In genomic region chr7:30456911-30457628, GRCm38 (mm10) we compare ENCODE assay signal across 12 mouse cellular contexts. TPM values are rescaled to one million over a fixed set of nuclear protein-coding genes. Genes with fewer than 3 reads are reported as not detected.
A peak's percentile ranks its signal among the peaks of the same experiment; 100 is the strongest.
DNase-seq lines count a peak whose midpoint lies in the region; ATAC-seq and TF ChIP-seq lines count a peak whose summit lies in the region.
"Had no signal": no experiment of that assay in that cellular context is flagged by ENCODE, and none has a peak within 500 bp of the region (broad histone marks: within the 10 kb centered on the region; RNA-seq: fewer than 3 reads in every experiment).

No protein-coding gene starts in this region.

- no peak for DNase-seq in heart, adult 9 months (ENCODE audit: low spot score in 2 of 2)
- DNase-seq in thymus, postnatal 0 days (ENCODE audit: low spot score) = no peak
- DNase-seq in gastrocnemius, adult 18-20 months (ENCODE audit: low spot score) = no peak
- DNase-seq in ovary, postnatal 10 days (ENCODE audit: low spot score) = no peak
- DNase-seq: cerebellum, adult 8-10 months; kidney, adult 18-20 months had no signal

- peak overlapping the region; percentile 42 for H3K4me2 ChIP-seq in heart, embryonic 16.5 days (ENCODE audit: low read depth, low read length)
- H3K4me2 ChIP-seq in hindbrain, embryonic 12.5 days (replicated peaks) = peak overlapping the region; percentile 53
- H3K4me2 ChIP-seq in neural tube, embryonic 12.5 days (replicated peaks) = peak overlapping the region; percentile 65

- no peak overlapping the region for H3K4me3 ChIP-seq in heart, embryonic 16.5 days (ENCODE audit: low read length)
- peak overlapping the region; percentile 16 for H3K4me3 ChIP-seq in cortical plate, adult 2 months (ENCODE audit: insufficient read depth, low read length)
- H3K4me3 ChIP-seq in hindbrain, embryonic 12.5 days = peak overlapping the region; percentile 30
- H3K4me3 ChIP-seq in neural tube, embryonic 12.5 days = peak overlapping the region; percentile 30

- no peak overlapping the region for H3K27ac ChIP-seq in heart, embryonic 16.5 days (ENCODE audit: low read length)
- H3K27ac ChIP-seq in cortical plate, adult 2 months (ENCODE audit: insufficient read depth, low read length) = no peak overlapping the region
- H3K27ac ChIP-seq in hindbrain, embryonic 12.5 days = peak overlapping the region; percentile 69; the same call in 1 of the 2 replicates
- H3K27ac ChIP-seq in neural tube, embryonic 12.5 days = no peak overlapping the region

- TF ChIP-seq POLR2A in cortical plate, adult 2 months (IDR thresholded peaks at IDR 0.05; ENCODE audit: extremely low read depth, insufficient read depth, low read length) = no peak

- no peaks in the 10 kb centered on the region for H3K36me3 ChIP-seq in heart, embryonic 16.5 days (ENCODE audit: control insufficient read depth, insufficient read depth)
- H3K36me3 ChIP-seq in hindbrain, embryonic 12.5 days = no peaks in the 10 kb centered on the region
- no peaks in the 10 kb centered on the region for H3K36me3 ChIP-seq in neural tube, embryonic 12.5 days

- TF ChIP-seq CTCF in cortical plate, adult 2 months (IDR thresholded peaks at IDR 0.05; ENCODE audit: extremely low read depth, insufficient read depth, low read length) = no peak

- peaks cover 2% of the 10 kb centered on the region; the same call in 1 of the 2 replicates for H3K4me1 ChIP-seq in heart, embryonic 16.5 days (ENCODE audit: control insufficient read depth, insufficient read depth, low read length)
- H3K4me1 ChIP-seq in cortical plate, adult 2 months (ENCODE audit: control insufficient read depth, insufficient read depth, low read length) = no peaks in the 10 kb centered on the region
- peaks cover 46% of the 10 kb centered on the region for H3K4me1 ChIP-seq in hindbrain, embryonic 12.5 days
- H3K4me1 ChIP-seq in neural tube, embryonic 12.5 days = peaks cover 37% of the 10 kb centered on the region

- WGBS in heart, embryonic 16.5 days = 2% methylated on average over 31 of the region's 31 CpGs
- under 1% methylated on average over 31 of the region's 31 CpGs for WGBS in hindbrain, embryonic 12.5 days
- WGBS in neural tube, embryonic 12.5 days = under 1% methylated on average over 31 of the region's 31 CpGs

- no peaks in the 10 kb centered on the region for H3K9me3 ChIP-seq in heart, embryonic 16.5 days (replicated peaks; ENCODE audit: control insufficient read depth, low read length)
- no peaks in the 10 kb centered on the region for H3K9me3 ChIP-seq in hindbrain, embryonic 12.5 days (replicated peaks)
- no peaks in the 10 kb centered on the region for H3K9me3 ChIP-seq in neural tube, embryonic 12.5 days

- H3K27me3 ChIP-seq in heart, embryonic 16.5 days (ENCODE audit: control insufficient read depth, insufficient read depth, low read length) = peaks cover 88% of the 10 kb centered on the region
- peaks cover 95% of the 10 kb centered on the region for H3K27me3 ChIP-seq in hindbrain, embryonic 12.5 days
- H3K27me3 ChIP-seq in neural tube, embryonic 12.5 days (replicated peaks) = peaks cover 92% of the 10 kb centered on the region

- no peak overlapping the region for H3K9ac ChIP-seq in heart, embryonic 16.5 days (ENCODE audit: low read length)
- peak overlapping the region; percentile 32; the same call in 1 of the 2 replicates for H3K9ac ChIP-seq in hindbrain, embryonic 12.5 days
- peak overlapping the region; percentile 22; the same call in 1 of the 2 replicates for H3K9ac ChIP-seq in neural tube, embryonic 12.5 days

- ATAC-seq in heart, embryonic 16.5 days (replicated peaks; ENCODE audit: extremely low read depth, insufficient read depth, low FRiP score) = no peak
- ATAC-seq in hindbrain, embryonic 12.5 days (ENCODE audit: low FRiP score) = peak; percentile 43
- peak; percentile 56 for ATAC-seq in neural tube, embryonic 12.5 days (ENCODE audit: low FRiP score, low read depth)

RNA-seq across cellular contexts. Expression of gene Kirrel2, which starts 0.4 kb away (rescaled TPM):
- 0.15 and 0.20 TPM in 2 replicates for polyA plus RNA-seq in heart, embryonic 16.5 days (2015; fragmentation: Nextera tagmentation; extraction: Ambion mirVana)
- polyA plus RNA-seq in cortical plate, adult 2 months (2012; rRNA removed) = 7.8 and 8.3 TPM in 2 replicates
- polyA plus RNA-seq in hindbrain, embryonic 12.5 days (2016; fragmentation: Nextera tagmentation; extraction: Ambion mirVana) = 16.1 and 23.9 TPM in 2 replicates
- 13.5 and 14.6 TPM in 2 replicates for polyA plus RNA-seq in neural tube, embryonic 12.5 days (2016; fragmentation: Nextera tagmentation; extraction: Ambion mirVana)
- 0.10 and 0.17 TPM in 2 replicates for polyA plus RNA-seq in thymus, postnatal 0 days (2015; fragmentation: Nextera tagmentation; extraction: Ambion mirVana)
- total RNA-seq in gastrocnemius, adult 18-20 months (2021) = not detected
- total RNA-seq: MEL had no signal
- polyA plus RNA-seq: lung, embryonic 16.5 days had no signal

RNA-seq across cellular contexts. Expression of gene Nphs1, which starts 1.0 kb away (rescaled TPM):
- polyA plus RNA-seq in heart, embryonic 16.5 days (2015; fragmentation: Nextera tagmentation; extraction: Ambion mirVana) = 0.19 TPM in 1 of 2 replicates, not detected in the other
- 1.4 and 1.7 TPM in 2 replicates for polyA plus RNA-seq in cortical plate, adult 2 months (2012; rRNA removed)
- polyA plus RNA-seq in hindbrain, embryonic 12.5 days (2016; fragmentation: Nextera tagmentation; extraction: Ambion mirVana) = 3.8 and 5.2 TPM in 2 replicates
- polyA plus RNA-seq in neural tube, embryonic 12.5 days (2016; fragmentation: Nextera tagmentation; extraction: Ambion mirVana) = 2.0 and 3.3 TPM in 2 replicates
- polyA plus RNA-seq in thymus, postnatal 0 days (2015; fragmentation: Nextera tagmentation; extraction: Ambion mirVana) = 0.29 and 0.46 TPM in 2 replicates
- total RNA-seq in gastrocnemius, adult 18-20 months (2021) = not detected
- polyA plus RNA-seq: lung, embryonic 16.5 days had no signal

RNA-seq across cellular contexts. Expression of gene Aplp1, which starts 11.7 kb away (rescaled TPM):
- 11.1 and 13.5 TPM in 2 replicates for polyA plus RNA-seq in heart, embryonic 16.5 days (2015; fragmentation: Nextera tagmentation; extraction: Ambion mirVana)
- 1,095 and 1,125 TPM in 2 replicates for polyA plus RNA-seq in cortical plate, adult 2 months (2012; rRNA removed)
- 348 and 365 TPM in 2 replicates for polyA plus RNA-seq in hindbrain, embryonic 12.5 days (2016; fragmentation: Nextera tagmentation; extraction: Ambion mirVana)
- polyA plus RNA-seq in neural tube, embryonic 12.5 days (2016; fragmentation: Nextera tagmentation; extraction: Ambion mirVana) = 368 and 386 TPM in 2 replicates
- 1.3 and 2.8 TPM in 2 replicates for polyA plus RNA-seq in thymus, postnatal 0 days (2015; fragmentation: Nextera tagmentation; extraction: Ambion mirVana)
- 1 to 10 TPM in 1 of 2 experiments, under 1 TPM in 1; 0.82 to 1.4 TPM for total RNA-seq in gastrocnemius, adult 18-20 months (2021)

RNA-seq across cellular contexts. Expression of gene Nfkbid, which starts 35.5 kb away (rescaled TPM):
- 1.7 and 1.8 TPM in 2 replicates for polyA plus RNA-seq in heart, embryonic 16.5 days (2015; fragmentation: Nextera tagmentation; extraction: Ambion mirVana)
- 4.4 and 5.7 TPM in 2 replicates for polyA plus RNA-seq in cortical plate, adult 2 months (2012; rRNA removed)
- 1.3 and 2.2 TPM in 2 replicates for polyA plus RNA-seq in hindbrain, embryonic 12.5 days (2016; fragmentation: Nextera tagmentation; extraction: Ambion mirVana)
- 1.4 and 2.1 TPM in 2 replicates for polyA plus RNA-seq in neural tube, embryonic 12.5 days (2016; fragmentation: Nextera tagmentation; extraction: Ambion mirVana)
- polyA plus RNA-seq in thymus, postnatal 0 days (2015; fragmentation: Nextera tagmentation; extraction: Ambion mirVana) = 20.2 and 20.3 TPM in 2 replicates
- under 1 TPM in 1 of 2 experiments, not detected in 1; 0.11 TPM for total RNA-seq in gastrocnemius, adult 18-20 months (2021)

RNA-seq across cellular contexts. Expression of gene Prodh2, which starts 36.4 kb away (rescaled TPM):
- polyA plus RNA-seq in heart, embryonic 16.5 days (2015; fragmentation: Nextera tagmentation; extraction: Ambion mirVana) = 0.09 TPM in 1 of 2 replicates, not detected in the other
- not detected in 2 replicates for polyA plus RNA-seq in cortical plate, adult 2 months (2012; rRNA removed)
- not detected in 2 replicates for polyA plus RNA-seq in hindbrain, embryonic 12.5 days (2016; fragmentation: Nextera tagmentation; extraction: Ambion mirVana)
- not detected in 2 replicates for polyA plus RNA-seq in neural tube, embryonic 12.5 days (2016; fragmentation: Nextera tagmentation; extraction: Ambion mirVana)
- not detected in 2 replicates for polyA plus RNA-seq in thymus, postnatal 0 days (2015; fragmentation: Nextera tagmentation; extraction: Ambion mirVana)
- total RNA-seq in gastrocnemius, adult 18-20 months (2021) = not detected
- total RNA-seq: MEL had no signal

Comparison
In these comparisons a context has a peak if more than half of its experiments do, and no peak if none do; other contexts are left out.
1. RNA of gene Aplp1, which starts 11.7 kb away (polyA plus RNA-seq): 1,095 to 1,125 TPM in cortical plate, adult 2 months, 368 to 386 TPM in neural tube, embryonic 12.5 days and 348 to 365 TPM in hindbrain, embryonic 12.5 days; 11.1 to 13.5 TPM in heart, embryonic 16.5 days and 1.3 to 2.8 TPM in thymus, postnatal 0 days; every median in the first group is over 10 times any median in the second.
2. Peak in every context shown above with its lines, with median percentiles within 50 percentile points of each other: H3K4me2 ChIP-seq.